Mouse (Mus musculus) brain, adult 2 months (tissue): ENCODE measurements at regions not wholly inside any gene's neighbourhood (a gene's known extent, or its start where the extent isn't known, plus 50 kb on each side); places are given as distances from the start of the nearest gene placed in this dataset.
A peak's percentile ranks its signal among the peaks of the same experiment; 100 is the strongest.

Experiments
- DNase-seq: peaks from one replicate; pipeline ENCODE4 v3.0.0; 2011; ENCODE audit warnings: low read depth, low spot score

DNA sequence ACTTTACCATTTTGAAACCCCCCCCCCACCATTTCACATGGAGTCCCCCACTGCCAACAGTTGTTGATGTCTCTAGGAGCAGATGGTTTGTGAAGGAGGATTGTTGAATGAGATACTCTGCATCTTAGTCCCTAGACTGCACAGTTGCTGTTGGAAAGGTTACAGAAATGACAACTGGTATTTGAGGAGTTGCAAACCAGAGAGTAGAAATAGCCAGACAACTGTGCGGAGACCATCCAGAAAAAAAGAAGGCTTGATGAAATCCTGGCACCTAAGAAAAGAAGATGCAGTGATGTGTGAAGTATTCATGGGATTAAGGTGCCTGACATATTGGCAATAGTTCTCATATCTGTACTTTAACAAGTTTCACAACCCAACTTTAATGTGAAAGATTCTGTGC is 1069.2 kb upstream of the Slc39a10 start:
- peak; percentile 48 for DNase-seq

DNA sequence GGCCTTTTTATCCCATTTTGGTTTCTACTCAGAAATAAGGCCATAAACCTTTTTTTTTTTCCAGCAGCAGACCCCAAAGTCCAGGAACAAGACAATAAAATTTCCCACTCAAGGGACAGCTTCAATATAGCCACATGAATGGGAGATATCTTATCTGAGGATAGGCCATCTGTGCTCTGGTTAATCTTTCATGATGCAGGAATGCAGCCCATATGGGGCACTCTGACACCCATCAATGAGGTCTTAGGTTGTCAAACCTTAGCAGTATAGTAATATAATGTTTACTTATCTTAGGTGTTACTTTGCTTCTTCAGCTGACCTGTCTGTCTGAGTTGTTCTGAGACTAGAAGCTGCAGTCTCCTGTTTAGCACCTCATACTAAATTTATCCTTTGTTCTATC is 1048.0 kb upstream of the Slc39a10 start:
- DNase-seq, result no peak

DNA sequence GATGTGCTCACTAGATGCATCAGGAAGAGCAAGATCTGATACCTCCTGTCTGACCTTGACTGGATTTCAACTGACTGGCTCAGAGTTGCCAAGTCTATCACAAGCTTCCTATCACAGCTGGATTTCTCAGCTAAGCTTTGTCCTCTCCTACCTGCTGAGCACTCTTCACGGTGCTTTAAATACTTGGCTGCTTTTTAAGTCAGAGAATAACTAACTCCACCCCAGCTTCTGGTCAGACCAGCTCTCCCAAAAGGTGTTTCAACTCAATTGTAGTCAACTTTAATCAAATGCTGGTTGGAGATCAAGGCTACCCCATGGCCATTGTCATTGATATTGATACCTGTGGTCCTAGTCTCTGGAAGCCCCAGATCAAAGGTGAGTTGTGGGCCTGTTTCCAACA is 1021.5 kb upstream of the Slc39a10 start:
- no peak for DNase-seq
